Mouse (Mus musculus) stomach, embryonic 16.5 days (tissue): ENCODE results near the gene Pfdn6. TPM values are rescaled to one million over a fixed set of nuclear protein-coding genes. Genes with fewer than 3 reads are reported as not detected.
"Not testable (repeated sequence)": the region's sequence is repeated elsewhere in the genome, so short reads cannot be mapped to it uniquely, and the experiment has no call there.

ENCODE experiments used
- ATAC-seq: fragments of 200-750 bp; cut with Nextera tagmentation; 2 replicates; pipeline ENCODE4 v1.8.0; 2017; ENCODE audit warnings: moderate number of reproducible peaks, moderate TSS enrichment; ENCODE audit not compliant: insufficient read depth, low FRiP score
- H3K27ac ChIP-seq: fragments of 300-500 bp; sonication (generic); 2 replicates; pipeline ENCODE4 v1.5.1; 2014; ENCODE audit warnings: low read length
- H3K27me3 ChIP-seq: fragments of 300-500 bp; sonication (generic); 2 replicates; pipeline ENCODE4 v1.6.1; 2014; ENCODE audit warnings: low read length, control low read depth, mixed read lengths; ENCODE audit not compliant: control insufficient read depth, insufficient read depth
- H3K36me3 ChIP-seq: fragments of 300-500 bp; sonication (generic); 2 replicates; pipeline ENCODE4 v1.6.1; 2014; ENCODE audit warnings: low read length; ENCODE audit not compliant: control insufficient read depth, insufficient read depth
- H3K4me1 ChIP-seq: fragments of 300-500 bp; sonication (generic); 2 replicates; pipeline ENCODE4 v1.6.1; 2014; ENCODE audit warnings: low read length, control low read depth, mixed read lengths; ENCODE audit not compliant: control insufficient read depth, insufficient read depth
- H3K4me2 ChIP-seq: fragments of 300-500 bp; sonication (generic); 2 replicates; pipeline ENCODE4 v1.6.1; 2014; ENCODE audit warnings: low read depth, low read length, mixed read lengths
- H3K4me3 ChIP-seq: fragments of 300-500 bp; sonication (generic); replicated peaks from 2 replicates; pipeline ENCODE4 v1.5.1; 2014; ENCODE audit warnings: mild to moderate bottlenecking, low read length
- H3K9ac ChIP-seq: fragments of 300-500 bp; sonication (generic); 2 replicates; pipeline ENCODE4 v1.6.1; 2014; ENCODE audit warnings: low read length
- H3K9me3 ChIP-seq: fragments of 300-500 bp; sonication (generic); replicated peaks from 2 replicates; pipeline ENCODE4 v1.6.1; 2016; ENCODE audit warnings: low read length, control low read depth; ENCODE audit not compliant: control insufficient read depth
- WGBS: fragments of 180-500 bp; shearing (Covaris S2); extraction: QIAGEN DNeasy Blood & Tissue Kit; methylation state at CpG from one replicate; pipeline ENCODE4 v1.1.7; 2014; 5-methylcytosine and 5-hydroxymethylcytosine counted together
- polyA plus RNA-seq: library from polyadenylated mRNA; unstranded; fragments of >200 nt; fragmentation: Nextera tagmentation; extraction: Ambion mirVana; gene quantifications from 2 replicates; pipeline ENCODE4 v1.2.1, GENCODE M21; 2015

The Pfdn6 gene
- polyA plus RNA-seq, 1 experiment from 2014 or later: 147 TPM

- ATAC-seq: peak; percentile 53
- Histone ChIP-seq H3K4me1 (peaks cover 15% of the 10 kb centered on the region), H3K9ac (peak overlapping the region; percentile 82), H3K27me3 (no peaks in the 10 kb centered on the region), H3K27ac (peak overlapping the region; percentile 95), H3K4me3 (peak overlapping the region; percentile 92), H3K4me2 (peak overlapping the region; percentile 98), H3K36me3 (peaks cover 16% of the 10 kb centered on the region), H3K9me3 (no peaks in the 10 kb centered on the region)
- WGBS: under 1% methylated on average over 43 of the region's 44 CpGs
These were observed 31.6 kb downstream of the Pfdn6 start for GRCm38 (mm10) chr17:33908331-33909076.

DNA sequence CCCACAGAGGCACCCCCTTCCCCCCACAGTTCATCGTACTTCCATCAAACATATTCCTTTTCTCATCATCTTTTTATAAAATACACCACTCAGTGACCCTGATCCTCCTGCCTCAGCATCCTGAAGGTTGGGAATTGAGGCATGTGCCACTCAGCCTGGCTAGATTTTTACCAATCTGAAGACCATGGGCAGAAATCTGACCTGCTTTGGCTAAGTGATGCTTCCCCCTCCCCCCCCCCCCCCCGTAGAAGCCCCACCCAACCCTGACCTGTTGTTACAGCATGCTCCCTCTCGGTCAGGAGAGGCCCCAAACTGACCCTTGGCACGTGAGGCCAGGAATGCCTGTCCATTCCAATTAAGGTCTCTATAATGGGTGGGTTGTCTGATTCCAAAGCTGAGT lies 35.3 kb downstream of the Pfdn6 start, which contains the start of gene Platr17:
Gene Platr17, plus strand, starts transcription at position 301 of the 400 bp plus-strand sequence.
- H3K27me3 ChIP-seq, H3K4me3 ChIP-seq, H3K36me3 ChIP-seq, H3K27ac ChIP-seq, H3K4me2 ChIP-seq, H3K9ac ChIP-seq, ATAC-seq, H3K9me3 ChIP-seq: not testable (repeated sequence)
- H3K4me1 ChIP-seq: peaks cover 14% of the 10 kb centered on the region; the same call in 1 of the 2 replicates
- 36% methylated on average over 3 of the region's 4 CpGs for WGBS

DNA sequence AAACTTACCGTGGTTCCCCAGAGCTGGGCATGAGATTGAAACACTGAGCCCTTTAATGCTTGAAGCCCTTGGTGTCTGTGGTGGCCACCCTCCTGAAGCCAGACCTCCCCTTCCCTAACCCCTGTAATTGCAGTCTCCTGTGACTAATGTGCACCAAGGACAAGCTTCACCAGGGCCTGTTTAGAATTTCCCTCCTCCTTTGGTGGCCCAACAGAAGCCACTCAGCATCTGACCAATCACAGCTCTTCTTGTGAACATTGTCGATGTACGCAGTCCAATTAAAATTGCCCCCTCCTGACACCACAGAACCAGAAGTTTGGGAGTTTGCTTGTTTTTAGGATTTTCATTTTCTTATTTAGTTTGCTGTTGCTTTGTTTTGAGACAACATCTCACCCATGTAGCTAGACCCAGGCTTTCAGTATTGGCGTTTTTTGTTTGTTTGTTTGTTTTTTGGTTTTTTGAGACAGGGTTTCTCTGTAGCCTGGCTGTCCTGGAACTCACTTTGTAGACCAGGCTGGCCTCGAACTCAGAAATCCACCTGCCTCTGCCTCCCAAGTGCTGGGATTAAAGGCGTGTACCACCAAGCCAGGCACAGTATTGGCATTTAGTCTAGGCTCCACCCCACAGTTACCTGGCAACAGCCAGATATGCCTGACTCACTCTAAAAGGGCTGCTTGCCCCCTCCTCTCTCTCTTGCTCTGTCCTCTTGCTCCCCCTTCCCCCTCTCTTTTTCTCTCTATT lies 36.1 kb downstream of the Pfdn6 start:
- not testable (repeated sequence) for H3K4me2 ChIP-seq, H3K27ac ChIP-seq, H3K9me3 ChIP-seq, H3K9ac ChIP-seq, ATAC-seq, H3K4me3 ChIP-seq, H3K27me3 ChIP-seq, H3K36me3 ChIP-seq
- WGBS: 69% methylated on average over 6 of the region's 6 CpGs
- H3K4me1 ChIP-seq: peaks cover 14% of the 10 kb centered on the region; the same call in 1 of the 2 replicates

- no peak overlapping the region for H3K4me2 ChIP-seq
- WGBS: 76% methylated on average over 7 of the region's 7 CpGs
- ATAC-seq: no peak
These were observed 37.7 kb downstream of the Pfdn6 start for GRCm38 (mm10) chr17:33902491-33902890.

GRCm38 (mm10) chr17:33902079-33902478 lies 38.1 kb downstream of the Pfdn6 start:
- Histone ChIP-seq H3K4me1 (0 out of 2 replicates have a peak, but pooled peaks cover 6% of the 10 kb centered on the region), H3K4me3 (no peak overlapping the region), H3K27me3 (no peaks in the 10 kb centered on the region), H3K27ac (no peak overlapping the region), H3K4me2 (no peak overlapping the region), H3K36me3 (no peaks in the 10 kb centered on the region), H3K9ac (no peak overlapping the region), H3K9me3 (no peaks in the 10 kb centered on the region)
- WGBS: 38% methylated on average over 4 of the region's 4 CpGs
- ATAC-seq: no peak

More at GRCm38 (mm10) chr17:33902491-33902890, 37.7 kb downstream of the Pfdn6 start:
- H3K36me3 ChIP-seq: no peaks in the 10 kb centered on the region
- no peaks in the 10 kb centered on the region for H3K9me3 ChIP-seq
- no peak overlapping the region for H3K9ac ChIP-seq
- H3K27ac ChIP-seq: no peak overlapping the region
- H3K27me3 ChIP-seq: no peaks in the 10 kb centered on the region
- 0 out of 2 replicates have a peak, but pooled peaks cover 6% of the 10 kb centered on the region for H3K4me1 ChIP-seq
- H3K4me3 ChIP-seq: no peak overlapping the region

DNA sequence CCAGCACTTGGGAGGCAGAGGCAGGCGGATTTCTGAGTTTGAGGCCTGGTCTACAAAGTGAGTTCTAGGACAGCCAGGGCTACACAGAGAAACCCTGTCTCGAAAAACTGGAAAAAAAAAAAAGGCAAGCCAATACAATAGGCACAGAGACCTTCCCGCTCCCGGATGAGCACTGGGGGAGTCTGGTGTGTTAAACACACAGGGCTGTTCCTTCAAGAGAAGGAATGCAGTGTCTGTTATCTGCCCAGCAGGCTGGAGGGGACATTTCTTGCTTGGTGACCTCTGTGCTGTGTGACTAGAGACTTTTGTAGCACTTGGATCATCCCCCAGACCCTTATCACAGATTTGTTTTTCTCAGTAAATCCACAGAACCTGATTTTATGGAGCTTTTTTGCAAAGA lies 38.5 kb downstream of the Pfdn6 start:
- no peak overlapping the region for H3K4me2 ChIP-seq
- H3K27ac ChIP-seq: no peak overlapping the region
- H3K9ac ChIP-seq: no peak overlapping the region
- 61% methylated on average over 4 of the region's 4 CpGs for WGBS
- no peaks in the 10 kb centered on the region for H3K9me3 ChIP-seq
- ATAC-seq: no peak
- no peaks in the 10 kb centered on the region for H3K27me3 ChIP-seq
- no peaks in the 10 kb centered on the region for H3K36me3 ChIP-seq
- 0 out of 2 replicates have a peak, but pooled peaks cover 6% of the 10 kb centered on the region for H3K4me1 ChIP-seq
- H3K4me3 ChIP-seq: no peak overlapping the region

DNA sequence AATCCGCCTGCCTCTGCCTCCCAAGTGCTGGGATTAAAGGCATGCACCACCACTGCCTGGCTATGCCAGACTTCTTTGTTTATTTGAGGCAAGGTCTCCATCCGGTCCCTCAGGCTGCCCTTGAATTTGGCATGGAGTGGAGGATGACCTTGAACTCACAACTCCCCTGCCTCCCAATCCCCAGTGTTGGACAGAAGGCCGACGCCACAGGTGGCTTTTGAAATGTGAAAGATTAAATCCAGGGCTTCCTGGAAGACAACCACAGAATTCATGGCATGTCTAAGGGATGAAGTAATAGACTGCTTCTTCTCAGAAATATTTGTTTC lies 39.2 kb downstream of the Pfdn6 start:
- Histone ChIP-seq H3K4me2 (no peak overlapping the region), H3K4me1 (0 out of 2 replicates have a peak, but pooled peaks cover 6% of the 10 kb centered on the region), H3K4me3 (no peak overlapping the region), H3K36me3 (no peaks in the 10 kb centered on the region), H3K27me3 (no peaks in the 10 kb centered on the region), H3K9me3 (no peaks in the 10 kb centered on the region), H3K9ac (no peak overlapping the region), H3K27ac (no peak overlapping the region)
- 78% methylated on average over 4 of the region's 4 CpGs for WGBS
- ATAC-seq: no peak

DNA sequence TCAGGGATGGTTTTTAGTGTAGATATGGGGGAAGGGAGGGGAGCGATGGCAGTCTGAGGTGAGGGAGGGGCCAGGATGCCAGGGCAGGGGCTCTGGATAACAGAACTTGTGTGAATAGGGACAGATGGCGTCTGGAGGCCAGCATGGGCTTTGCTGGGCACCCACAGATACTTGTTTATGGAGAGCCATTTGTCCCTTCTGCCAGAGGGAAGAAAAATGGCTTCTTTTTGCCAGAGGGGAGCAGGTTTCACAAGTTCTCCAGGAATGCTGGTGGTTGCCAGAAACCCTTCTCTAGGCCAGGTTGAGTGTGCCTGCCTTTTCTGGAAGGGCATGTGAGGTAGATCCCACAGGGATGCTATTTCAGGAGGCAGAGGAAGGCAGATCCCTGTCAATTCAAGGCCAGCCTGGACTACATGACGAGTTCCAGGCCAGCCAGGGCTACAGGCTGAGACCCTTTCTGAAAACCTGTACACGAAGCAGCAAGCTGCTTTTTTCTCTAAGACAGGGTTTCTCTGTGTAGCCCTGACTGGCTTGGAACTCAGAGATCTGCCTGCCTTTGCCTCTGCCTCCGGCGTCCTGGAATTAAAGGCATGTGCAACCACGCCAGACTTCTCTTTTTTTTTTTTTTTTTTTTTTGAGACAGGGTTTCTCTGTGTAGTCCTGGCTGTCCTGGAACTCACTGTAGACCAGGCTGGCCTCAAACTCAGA lies 39.7 kb downstream of the Pfdn6 start:
- H3K36me3 ChIP-seq: no peaks in the 10 kb centered on the region
- no peak for ATAC-seq
- H3K9ac ChIP-seq: no peak overlapping the region
- 0 out of 2 replicates have a peak, but pooled peaks cover 6% of the 10 kb centered on the region for H3K4me1 ChIP-seq
- WGBS: 58% methylated on average over 7 of the region's 7 CpGs
- no peak overlapping the region for H3K27ac ChIP-seq
- no peak overlapping the region for H3K4me3 ChIP-seq
- no peak overlapping the region for H3K4me2 ChIP-seq
- H3K27me3 ChIP-seq: no peaks in the 10 kb centered on the region
- H3K9me3 ChIP-seq: no peaks in the 10 kb centered on the region

GRCm38 (mm10) chr17:33899642-33900041 lies 40.5 kb downstream of the Pfdn6 start:
- Histone ChIP-seq H3K4me1 (0 out of 2 replicates have a peak, but pooled peaks cover 6% of the 10 kb centered on the region), H3K36me3 (no peaks in the 10 kb centered on the region), H3K4me3 (no peak overlapping the region), H3K27me3 (no peaks in the 10 kb centered on the region), H3K9me3 (no peaks in the 10 kb centered on the region), H3K9ac (no peak overlapping the region), H3K4me2 (no peak overlapping the region), H3K27ac (no peak overlapping the region)
- 69% methylated on average over 4 of the region's 4 CpGs for whole genome bisulfite sequencing
- no peak for ATAC-seq
